Mouse (Mus musculus): ENCODE results near the gene Cyb561a3. TPM values are rescaled to one million over a fixed set of nuclear protein-coding genes. Genes with fewer than 3 reads are reported as not detected.

Gene Cyb561a3
- 3.3 TPM for polyA plus RNA-seq (2014; fragmentation: Illumina TruSeq; extraction: RNeasy Lipid Tissue Mini Kit (QIAGEN cat#74804); ENCODE audit: low read depth, low replicate concordance)

DNA sequence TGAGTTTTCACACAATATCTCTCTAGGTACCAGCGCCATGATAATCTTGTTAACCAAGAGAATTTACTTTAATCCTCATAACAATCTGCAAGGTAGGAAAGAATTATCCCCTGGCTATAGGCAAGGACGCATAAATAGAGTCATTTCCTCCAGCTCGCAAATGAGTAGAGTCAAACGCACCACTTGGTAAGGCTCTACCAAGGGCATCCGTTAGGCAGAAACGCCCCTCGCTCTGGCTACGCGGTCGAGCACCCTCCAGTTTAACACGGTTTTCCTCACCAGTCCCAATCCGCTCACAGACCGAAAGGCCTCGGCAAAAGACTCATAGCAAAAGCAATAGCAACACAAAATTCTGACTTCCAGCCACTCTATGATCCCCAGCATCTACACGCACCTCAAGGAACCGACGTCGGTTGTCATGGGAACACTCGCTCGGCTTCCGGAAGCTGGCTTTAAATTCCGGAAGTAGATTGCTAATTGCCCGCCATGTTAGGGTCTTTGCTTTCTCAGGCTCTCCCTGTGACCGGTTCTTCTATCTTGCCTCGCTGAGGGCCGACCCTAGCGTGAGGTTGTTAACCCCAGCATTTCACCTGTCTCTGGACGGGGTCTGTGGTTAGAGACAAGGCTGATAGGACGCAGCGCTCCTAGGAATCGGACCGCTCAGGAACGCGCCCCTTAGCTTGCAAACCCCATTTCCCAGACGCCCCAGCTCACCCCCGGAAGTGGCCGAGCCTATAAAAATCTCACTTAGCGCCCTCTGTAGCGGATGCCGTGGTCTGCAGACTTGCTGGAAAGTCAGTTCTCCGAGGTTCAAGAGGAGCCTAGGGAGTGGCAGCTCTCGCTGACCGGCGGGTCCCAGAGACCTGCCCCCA is at the start of gene Cyb561a3, which contains the start of gene Tmem138:
Gene Cyb561a3 (plus strand): TSS at position 483 of the 872 bp plus-strand sequence.
Gene Tmem138 (minus strand): TSS at position 673 of the 872 bp plus-strand sequence.

DNA sequence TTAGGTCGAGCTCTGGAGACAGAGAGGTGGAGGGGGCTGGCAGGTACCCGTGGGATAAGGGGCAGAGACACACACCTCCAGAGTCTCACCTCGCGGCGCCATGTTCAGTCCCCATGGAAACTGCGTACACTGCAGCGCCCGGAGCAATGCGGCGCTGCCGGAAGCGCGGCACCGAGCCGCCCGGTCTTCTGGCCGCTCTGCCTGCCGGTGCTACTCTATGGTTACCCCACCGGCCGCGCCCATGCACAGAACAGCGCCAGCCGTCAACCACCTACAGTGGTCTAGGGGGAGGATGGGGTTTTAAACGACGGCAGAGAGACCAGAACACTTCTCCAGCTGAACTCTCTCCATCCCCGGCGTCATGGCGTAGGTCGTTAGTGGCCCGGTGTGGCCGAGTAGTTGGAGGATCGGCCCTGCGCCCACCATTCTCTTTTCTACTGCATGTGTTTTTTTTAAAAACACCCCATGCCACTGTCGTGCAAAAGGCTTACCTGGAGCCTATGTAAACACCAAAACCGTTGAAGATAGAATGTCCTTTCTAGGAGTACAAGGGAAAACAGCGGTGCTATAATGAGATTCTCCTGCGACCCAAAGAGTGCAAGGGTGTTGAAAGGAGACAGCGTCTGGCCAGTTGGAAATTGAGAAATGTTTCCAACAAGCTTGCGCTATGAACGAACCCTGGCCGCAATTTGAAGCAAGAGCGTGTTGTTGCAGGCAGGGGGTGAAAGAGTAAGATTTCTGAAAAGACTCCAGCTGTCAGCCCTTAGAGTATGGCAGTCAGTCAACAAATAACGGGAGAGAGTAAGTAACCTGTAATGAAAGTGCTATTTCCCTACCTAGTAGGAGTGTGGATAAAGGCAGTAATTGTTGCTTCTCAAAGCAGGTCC is 21.1 kb upstream of the Cyb561a3 start, which contains the start of gene Tmem216:
Gene Tmem216 (minus strand): TSS at position 615 of the 887 bp plus-strand sequence.

DNA sequence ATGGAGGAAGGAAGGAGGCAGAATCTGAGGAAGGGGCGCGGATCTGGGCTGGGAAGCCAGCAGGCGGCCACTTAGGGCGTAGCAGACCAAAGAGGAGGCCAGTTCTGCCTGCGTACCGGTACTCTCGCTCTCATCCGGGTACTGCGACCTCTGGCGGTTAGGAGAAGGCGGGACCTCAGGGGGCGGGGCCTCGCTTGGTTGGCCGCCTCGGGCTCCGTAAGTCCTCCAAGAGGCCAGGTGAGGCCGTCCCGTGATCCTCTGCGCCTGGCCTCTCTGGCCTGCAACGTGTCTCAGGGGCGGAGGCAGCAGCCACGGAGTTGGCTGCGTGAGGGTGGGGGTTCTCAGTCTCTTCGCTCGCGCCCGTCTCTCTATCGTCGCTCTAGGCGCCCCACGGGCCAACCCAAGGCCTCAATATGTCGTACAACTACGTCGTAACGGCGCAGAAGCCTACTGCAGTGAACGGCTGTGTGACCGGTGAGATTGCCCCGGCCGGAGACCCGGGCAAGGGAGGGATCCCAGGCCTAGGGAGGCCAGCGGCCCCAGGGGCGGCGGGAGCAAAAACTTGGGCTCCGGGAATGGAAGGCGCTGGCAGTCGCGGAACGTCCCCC is 28.4 kb downstream of the Cyb561a3 start, which contains the start of the genes Ddb1 and Tkfc:
Gene Ddb1 (plus strand): TSS at position 35 of the 608 bp plus-strand sequence.
Gene Tkfc (minus strand): TSS at position 362 of the 608 bp plus-strand sequence.

DNA sequence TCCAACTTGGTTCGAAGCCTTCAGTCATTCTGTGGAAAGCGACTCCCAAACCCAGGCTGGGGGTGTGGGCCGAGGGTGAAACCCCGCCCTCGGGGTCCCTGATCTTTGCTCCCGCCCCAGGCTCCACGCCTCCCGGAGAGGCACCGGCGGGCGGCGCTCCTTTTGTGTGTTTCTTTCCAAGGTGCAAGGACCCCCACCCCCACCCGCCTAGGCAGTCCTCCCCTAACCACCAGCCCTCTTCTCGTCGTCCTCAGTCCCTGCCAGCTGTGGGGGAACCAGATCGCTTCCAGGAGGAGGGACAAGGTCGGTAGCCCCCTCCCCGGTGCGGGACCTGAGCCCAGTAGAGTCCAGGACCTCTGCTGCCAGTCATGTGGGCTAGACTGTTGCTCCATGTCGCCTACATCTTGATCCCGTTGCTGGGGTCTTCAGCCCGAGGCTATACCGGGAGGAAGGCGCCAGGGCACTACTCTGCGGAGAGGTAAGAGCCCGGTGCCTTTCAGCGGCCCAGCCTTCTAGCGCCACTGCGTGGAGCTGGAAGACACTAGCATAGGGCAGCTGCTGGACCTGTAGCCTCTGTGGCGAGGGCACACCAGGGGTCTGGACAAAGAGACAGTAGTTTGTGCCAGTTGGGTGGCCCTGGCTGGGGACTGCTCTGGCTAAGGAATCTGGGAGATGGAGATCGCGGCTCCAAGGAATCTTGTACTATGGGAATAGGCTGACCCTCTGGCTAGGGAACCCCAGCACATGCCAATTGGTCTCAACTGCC is 57.3 kb downstream of the Cyb561a3 start, which contains the start of gene Vwce:
Gene Vwce (plus strand): TSS at position 108 of the 766 bp plus-strand sequence.

Other genes with a start within 250 kb of the Cyb561a3 start
- gene Syt7, start 188.1 kb upstream of the Cyb561a3 start, polyA plus RNA-seq (2014; fragmentation: Illumina TruSeq; extraction: RNeasy Lipid Tissue Mini Kit (QIAGEN cat#74804); ENCODE audit: low read depth, low replicate concordance): 3.8 TPM
- gene Lrrc10b, start 119.7 kb upstream of the Cyb561a3 start, polyA plus RNA-seq (2014; fragmentation: Illumina TruSeq; extraction: RNeasy Lipid Tissue Mini Kit (QIAGEN cat#74804); ENCODE audit: low read depth, low replicate concordance): 1.8 TPM
- 26.0 TPM for gene Ppp1r32, start 94.2 kb upstream of the Cyb561a3 start, polyA plus RNA-seq (2014; fragmentation: Illumina TruSeq; extraction: RNeasy Lipid Tissue Mini Kit (QIAGEN cat#74804); ENCODE audit: low read depth, low replicate concordance)
- gene Cpsf7, start 51.9 kb upstream of the Cyb561a3 start, polyA plus RNA-seq (2014; fragmentation: Illumina TruSeq; extraction: RNeasy Lipid Tissue Mini Kit (QIAGEN cat#74804); ENCODE audit: low read depth, low replicate concordance): 42.4 TPM
- gene Sdhaf2, start 51.0 kb upstream of the Cyb561a3 start, polyA plus RNA-seq (2014; fragmentation: Illumina TruSeq; extraction: RNeasy Lipid Tissue Mini Kit (QIAGEN cat#74804); ENCODE audit: low read depth, low replicate concordance): 31.7 TPM
- gene Tmem216, start 20.9 kb upstream of the Cyb561a3 start, polyA plus RNA-seq (2014; fragmentation: Illumina TruSeq; extraction: RNeasy Lipid Tissue Mini Kit (QIAGEN cat#74804); ENCODE audit: low read depth, low replicate concordance): 8.5 TPM
- gene Tmem138, start 190 bp downstream of the Cyb561a3 start, polyA plus RNA-seq (2014; fragmentation: Illumina TruSeq; extraction: RNeasy Lipid Tissue Mini Kit (QIAGEN cat#74804); ENCODE audit: low read depth, low replicate concordance): 16.5 TPM
- 101 TPM for gene Ddb1, start 28.2 kb downstream of the Cyb561a3 start, polyA plus RNA-seq (2014; fragmentation: Illumina TruSeq; extraction: RNeasy Lipid Tissue Mini Kit (QIAGEN cat#74804); ENCODE audit: low read depth, low replicate concordance)
- gene Tkfc, start 28.5 kb downstream of the Cyb561a3 start, polyA plus RNA-seq (2014; fragmentation: Illumina TruSeq; extraction: RNeasy Lipid Tissue Mini Kit (QIAGEN cat#74804); ENCODE audit: low read depth, low replicate concordance): 31.6 TPM
- gene Vwce, start 57.0 kb downstream of the Cyb561a3 start, polyA plus RNA-seq (2014; fragmentation: Illumina TruSeq; extraction: RNeasy Lipid Tissue Mini Kit (QIAGEN cat#74804); ENCODE audit: low read depth, low replicate concordance): 0.17 TPM
- gene Pga5, start 100.9 kb downstream of the Cyb561a3 start, polyA plus RNA-seq (2014; fragmentation: Illumina TruSeq; extraction: RNeasy Lipid Tissue Mini Kit (QIAGEN cat#74804); ENCODE audit: low read depth, low replicate concordance): not detected
- 3.4 TPM for gene Vps37c, start 111.6 kb downstream of the Cyb561a3 start, polyA plus RNA-seq (2014; fragmentation: Illumina TruSeq; extraction: RNeasy Lipid Tissue Mini Kit (QIAGEN cat#74804); ENCODE audit: low read depth, low replicate concordance)
- gene Cd5, start 161.8 kb downstream of the Cyb561a3 start, polyA plus RNA-seq (2014; fragmentation: Illumina TruSeq; extraction: RNeasy Lipid Tissue Mini Kit (QIAGEN cat#74804); ENCODE audit: low read depth, low replicate concordance): not detected